Mouse (Mus musculus): ENCODE data around the gene Smarcd2.

DNA sequence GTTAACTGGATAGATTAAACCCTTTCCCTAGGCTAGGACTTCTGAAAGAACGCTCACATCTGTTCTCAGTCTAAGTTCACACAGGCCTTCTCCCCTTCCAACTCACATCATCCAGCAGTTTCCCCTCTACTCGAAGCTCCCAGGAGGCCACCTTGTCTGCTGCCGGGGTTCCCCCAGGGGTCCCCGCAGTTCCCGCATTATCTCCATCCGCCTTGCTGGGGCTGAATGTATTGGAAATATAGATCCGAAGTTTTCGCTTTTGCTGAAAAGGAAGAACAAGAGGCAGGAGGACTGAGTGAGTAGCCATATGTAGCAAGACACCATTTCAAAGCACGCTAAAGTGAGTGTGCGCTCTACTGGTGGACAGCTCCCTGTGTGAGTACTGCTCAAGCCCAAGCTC lies 6.3 kb downstream of the Smarcd2 start:
- TF ChIP-seq POLR2A (IDR thresholded peaks at IDR 0.05; ENCODE audit: insufficient read length, low read depth), result no peak
- no peak for TF ChIP-seq CEBPB (IDR thresholded peaks at IDR 0.05; ENCODE audit: insufficient read depth, poor library complexity, severe bottlenecking)
- no peak for TF ChIP-seq TCF12 (IDR thresholded peaks at IDR 0.05; ENCODE audit: insufficient read depth, poor library complexity, severe bottlenecking)
- no peak for TF ChIP-seq E2F4 (IDR thresholded peaks at IDR 0.05; ENCODE audit: insufficient read depth)
